Mouse (Mus musculus) megakaryocyte, embryonic 14.5 days (primary cell): ENCODE data around the gene Cacng2. TPM values are rescaled to one million over a fixed set of nuclear protein-coding genes. Genes with fewer than 3 reads are reported as not detected.
"Not testable (repeated sequence)": the region's sequence is repeated elsewhere in the genome, so short reads cannot be mapped to it uniquely, and the experiment has no call there.

Source experiments
- H3K27me3 ChIP-seq: replicated peaks from 2 replicates; pipeline ENCODE3; 2012; ENCODE audit warnings: inconsistent platforms
- H3K36me3 ChIP-seq: replicated peaks from 2 replicates; pipeline ENCODE3; 2012; ENCODE audit warnings: low read length, inconsistent platforms, mixed read lengths
- H3K4me1 ChIP-seq: 2 replicates; pipeline ENCODE4 v1.6.1; 2012; ENCODE audit warnings: inconsistent platforms
- H3K4me3 ChIP-seq: replicated peaks from 2 replicates; pipeline ENCODE3; 2012; ENCODE audit warnings: moderate library complexity, mild to moderate bottlenecking, inconsistent platforms
- H3K9me3 ChIP-seq: 2 replicates; pipeline ENCODE4 v1.6.1; 2012; ENCODE audit warnings: inconsistent platforms
- FLI1 ChIP-seq: IDR thresholded peaks from 2 replicates; pipeline ENCODE4 v1.6.1; 2012; ENCODE audit warnings: low read length, inconsistent platforms, mixed read lengths
- GATA1 ChIP-seq: IDR thresholded peaks from 3 replicates; pipeline ENCODE4 v1.6.1; 2012; ENCODE audit warnings: mixed read lengths, low read length, inconsistent platforms, borderline replicate concordance
- polyA plus RNA-seq: library from polyadenylated mRNA; stranded (reverse); fragments of >175 nt; gene quantifications from 2 replicates; pipeline ENCODE4 v1.2.3, GENCODE M21; 2012; ENCODE audit warnings: low replicate concordance; ENCODE audit not compliant: insufficient read depth

Gene Cacng2
- polyA plus RNA-seq, 1 experiment, result not detected

DNA sequence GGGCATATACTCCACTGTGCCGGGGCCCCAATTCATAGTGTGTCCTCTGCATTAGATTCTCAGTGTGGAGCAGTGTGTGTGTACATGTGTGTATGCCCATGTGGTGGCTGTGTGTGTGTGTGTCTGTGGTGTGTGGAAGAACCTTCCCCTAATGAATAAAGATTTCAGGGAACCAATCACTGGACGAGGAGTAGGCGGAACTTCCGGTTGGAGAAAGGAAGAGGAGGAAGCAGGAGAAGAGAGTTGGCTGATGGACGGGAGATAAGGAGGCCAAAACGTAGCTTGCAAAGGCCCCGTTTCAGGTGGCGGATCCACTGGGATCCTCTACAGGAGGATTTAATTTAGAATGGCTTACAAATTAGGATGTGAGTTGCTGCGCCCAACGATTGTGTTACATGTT, 82.2 kb downstream of the Cacng2 start:
- Histone ChIP-seq H3K36me3 (no peaks in the 10 kb centered on the region), H3K9me3 (no peaks in the 10 kb centered on the region), H3K27me3 (peaks cover 19% of the 10 kb centered on the region), H3K4me3 (no peak overlapping the region), H3K4me1 (no peaks in the 10 kb centered on the region)
- no peak for TF ChIP-seq GATA1
- TF ChIP-seq FLI1, result no peak

DNA sequence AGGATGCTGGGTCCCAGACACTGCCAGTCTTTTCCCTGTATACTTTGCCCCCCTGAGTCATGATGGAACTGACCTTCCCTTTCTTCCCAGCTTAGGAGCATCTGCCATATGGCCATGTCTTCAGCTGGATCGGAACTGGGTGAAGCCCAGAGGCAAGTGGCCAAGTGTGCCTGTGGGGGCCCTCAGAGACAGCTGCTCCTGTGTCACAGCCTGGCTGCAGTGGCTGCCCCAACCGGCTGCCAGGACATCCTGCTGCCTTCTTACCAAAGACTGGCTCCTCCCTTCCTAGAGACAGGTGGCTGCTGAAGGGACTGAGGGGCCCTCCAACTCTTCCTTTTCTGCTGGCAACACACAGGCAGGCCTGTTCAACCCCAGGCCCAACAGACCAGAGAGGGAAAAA, 83.2 kb downstream of the Cacng2 start:
- Histone ChIP-seq H3K36me3 (no peaks in the 10 kb centered on the region), H3K4me3 (no peak overlapping the region), H3K27me3 (peaks cover 18% of the 10 kb centered on the region), H3K4me1 (no peaks in the 10 kb centered on the region), H3K9me3 (no peaks in the 10 kb centered on the region)
- no peak for TF ChIP-seq FLI1

DNA sequence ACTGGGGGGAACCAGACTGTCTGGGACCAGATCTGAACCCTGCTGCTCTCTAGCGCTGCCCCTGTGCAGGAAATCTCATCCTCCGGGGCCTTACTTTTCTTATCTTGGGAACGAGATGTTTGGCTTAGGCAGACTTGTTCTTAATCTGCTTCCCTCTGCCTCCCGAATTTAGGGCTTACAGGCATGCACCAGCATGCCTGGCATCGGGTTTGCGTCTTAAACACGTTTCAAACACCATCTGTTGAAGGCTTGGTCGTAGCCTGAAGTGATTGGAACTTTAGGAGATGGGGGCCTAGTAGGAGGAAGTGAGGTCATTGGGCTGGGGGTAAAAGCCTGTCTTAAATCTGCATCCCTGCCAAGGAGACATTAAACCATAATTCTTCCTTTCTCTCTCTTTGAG, 89.9 kb downstream of the Cacng2 start:
- H3K4me1 ChIP-seq, result no peaks in the 10 kb centered on the region
- H3K36me3 ChIP-seq, result no peaks in the 10 kb centered on the region
- peaks cover 31% of the 10 kb centered on the region for H3K27me3 ChIP-seq

DNA sequence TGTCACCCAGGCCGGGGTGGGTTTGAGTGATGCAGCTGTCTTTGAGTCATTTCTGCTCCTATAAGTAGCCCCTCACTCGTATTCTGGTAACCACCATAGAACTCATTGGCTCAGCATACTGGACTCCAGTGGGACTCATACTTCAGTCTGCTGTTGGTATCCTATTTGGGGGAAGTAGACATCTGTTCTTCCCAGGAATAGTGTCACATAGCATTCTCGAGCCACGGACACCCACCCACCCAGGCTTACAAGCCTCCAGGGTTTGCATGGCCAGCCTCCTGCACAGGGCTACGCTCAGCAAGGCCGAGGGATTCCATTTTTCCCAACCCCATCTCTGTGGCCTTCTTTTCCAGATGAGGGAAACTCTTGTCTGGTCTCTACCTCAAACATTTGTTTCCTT, 93.3 kb downstream of the Cacng2 start:
- no peaks in the 10 kb centered on the region for H3K4me1 ChIP-seq
- H3K9me3 ChIP-seq, result no peaks in the 10 kb centered on the region
- H3K27me3 ChIP-seq, result peaks cover 45% of the 10 kb centered on the region
- no peaks in the 10 kb centered on the region for H3K36me3 ChIP-seq
- H3K4me3 ChIP-seq, result no peak overlapping the region
- TF ChIP-seq FLI1, result no peak
- TF ChIP-seq GATA1, result no peak

More for the DNA sequence above, 89.9 kb downstream of the Cacng2 start:
- TF ChIP-seq GATA1, result no peak
- TF ChIP-seq FLI1, result no peak
- Histone ChIP-seq H3K4me3 (no peak overlapping the region), H3K9me3 (no peaks in the 10 kb centered on the region)

DNA sequence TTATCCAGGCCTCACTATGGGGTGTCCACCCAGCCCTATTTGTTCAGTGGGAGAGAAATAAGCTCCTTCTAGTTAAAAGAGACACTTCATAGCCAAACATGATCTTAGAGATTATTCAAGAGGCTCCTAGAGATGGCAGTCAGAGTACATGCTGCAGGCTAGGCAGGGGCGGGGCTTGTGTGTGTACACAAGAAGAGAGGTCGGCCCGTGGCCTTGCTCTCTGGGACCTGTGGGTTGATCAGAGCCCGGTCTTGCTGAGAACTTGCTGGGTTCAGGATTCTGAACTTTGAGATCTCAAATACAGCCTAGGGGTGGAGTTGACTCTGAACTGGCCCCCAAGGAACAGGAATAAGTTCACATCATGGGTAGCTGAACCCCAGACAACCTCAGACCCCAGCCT, 95.6 kb downstream of the Cacng2 start:
- Histone ChIP-seq H3K9me3 (no peaks in the 10 kb centered on the region), H3K27me3 (peaks cover 52% of the 10 kb centered on the region), H3K4me1 (no peaks in the 10 kb centered on the region), H3K4me3 (no peak overlapping the region), H3K36me3 (no peaks in the 10 kb centered on the region)
- TF ChIP-seq GATA1, result no peak

DNA sequence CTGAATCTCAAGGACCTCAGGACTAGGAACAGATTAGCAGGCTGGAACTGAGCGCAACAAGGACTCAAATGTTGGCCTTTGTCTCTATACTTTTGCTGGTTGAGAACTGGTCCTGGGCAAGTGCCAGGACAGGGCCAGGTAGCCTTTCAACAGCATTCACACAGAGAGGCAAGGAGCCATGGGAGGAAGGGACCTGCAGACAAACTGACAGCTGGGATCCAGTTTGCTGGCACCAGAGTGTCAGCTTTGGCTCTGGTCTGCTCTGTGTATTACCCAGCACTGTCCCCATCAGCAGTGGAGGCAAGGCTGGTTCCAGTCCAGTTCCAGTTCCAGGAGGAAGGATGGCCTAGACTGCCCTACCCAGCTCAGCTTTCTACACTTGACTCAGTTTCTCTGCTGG, 105.8 kb downstream of the Cacng2 start:
- H3K9me3 ChIP-seq, result peaks cover 20% of the 10 kb centered on the region

DNA sequence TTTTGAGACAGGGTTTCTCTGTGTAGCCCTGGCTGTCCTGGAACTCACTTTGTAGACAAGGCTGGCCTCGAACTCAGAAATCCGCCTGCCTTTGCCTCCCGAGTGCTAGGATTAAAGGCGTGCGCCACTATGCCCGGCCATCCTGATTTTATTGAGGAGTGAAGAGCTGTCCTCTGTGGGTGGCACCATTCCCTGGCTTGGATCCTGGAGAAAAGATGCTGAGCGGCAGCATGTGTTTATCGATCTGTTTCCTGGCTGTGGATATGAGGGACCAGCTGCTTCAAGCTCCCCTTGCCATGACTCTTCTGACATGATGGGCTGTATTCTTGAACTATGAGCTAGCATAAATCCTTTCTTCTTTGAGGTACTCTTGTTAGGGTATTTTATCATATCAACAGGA, 111.6 kb downstream of the Cacng2 start:
- not testable (repeated sequence) for H3K4me1 ChIP-seq

More for the DNA sequence above, 105.8 kb downstream of the Cacng2 start:
- TF ChIP-seq FLI1, result no peak
- no peak for TF ChIP-seq GATA1
- Histone ChIP-seq H3K36me3 (no peaks in the 10 kb centered on the region), H3K27me3 (peaks cover 69% of the 10 kb centered on the region), H3K4me1 (peaks cover 25% of the 10 kb centered on the region), H3K4me3 (no peak overlapping the region)

DNA sequence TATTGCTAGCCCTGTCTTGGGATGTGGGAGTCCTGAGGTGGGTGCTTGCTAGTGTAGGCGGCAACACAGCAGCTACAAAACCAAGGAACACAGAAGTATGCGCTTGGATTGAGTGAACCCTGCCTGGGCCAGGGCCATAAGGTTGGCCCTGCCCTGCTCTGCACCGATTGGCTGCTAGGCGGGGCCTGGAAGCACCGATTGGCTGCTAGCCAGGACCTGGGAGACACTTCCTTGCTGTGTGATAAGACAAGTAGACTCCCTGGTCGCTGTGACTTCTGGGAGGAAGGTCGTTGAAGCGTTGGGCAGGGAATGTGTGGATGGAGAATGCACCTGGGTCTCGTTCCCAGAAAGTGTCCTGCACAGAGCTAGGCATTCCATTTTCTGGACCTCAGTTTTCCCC, 115.9 kb downstream of the Cacng2 start:
- Histone ChIP-seq H3K9me3 (no peaks in the 10 kb centered on the region), H3K4me1 (no peaks in the 10 kb centered on the region; the same call in 1 of the 2 replicates), H3K4me3 (no peak overlapping the region), H3K27me3 (peaks cover 75% of the 10 kb centered on the region), H3K36me3 (no peaks in the 10 kb centered on the region)
- no peak for TF ChIP-seq GATA1
- no peak for TF ChIP-seq FLI1

More for the DNA sequence above, 111.6 kb downstream of the Cacng2 start:
- H3K4me3 ChIP-seq, H3K36me3 ChIP-seq: not testable (repeated sequence)
- H3K9me3 ChIP-seq, result peaks cover 20% of the 10 kb centered on the region
- H3K27me3 ChIP-seq, result peaks cover 70% of the 10 kb centered on the region

DNA sequence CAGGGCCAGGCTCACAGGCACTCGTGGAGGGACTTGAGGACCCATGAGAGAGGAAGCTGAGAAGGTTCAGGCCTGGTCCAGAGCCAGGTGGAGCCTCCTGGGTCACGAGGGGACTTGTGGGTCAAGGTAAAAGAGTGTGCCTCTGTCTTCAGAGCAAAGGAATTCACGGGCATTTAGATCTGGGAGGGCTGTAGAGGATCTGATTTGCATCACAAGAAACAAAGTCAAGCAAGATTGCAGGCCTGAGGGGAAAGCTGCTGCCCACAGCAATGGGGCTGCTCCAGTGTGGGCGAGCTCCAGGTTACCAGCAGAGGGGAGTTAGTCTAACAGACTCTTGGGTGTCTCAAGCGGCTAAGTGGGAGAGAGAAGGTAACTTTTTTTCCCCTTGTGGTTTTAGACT, 118.4 kb downstream of the Cacng2 start:
- TF ChIP-seq GATA1 (no peak), FLI1 (no peak)
- Histone ChIP-seq H3K9me3 (no peaks in the 10 kb centered on the region), H3K4me1 (no peaks in the 10 kb centered on the region; the same call in 1 of the 2 replicates), H3K4me3 (no peak overlapping the region), H3K36me3 (no peaks in the 10 kb centered on the region), H3K27me3 (peaks cover 69% of the 10 kb centered on the region)

DNA sequence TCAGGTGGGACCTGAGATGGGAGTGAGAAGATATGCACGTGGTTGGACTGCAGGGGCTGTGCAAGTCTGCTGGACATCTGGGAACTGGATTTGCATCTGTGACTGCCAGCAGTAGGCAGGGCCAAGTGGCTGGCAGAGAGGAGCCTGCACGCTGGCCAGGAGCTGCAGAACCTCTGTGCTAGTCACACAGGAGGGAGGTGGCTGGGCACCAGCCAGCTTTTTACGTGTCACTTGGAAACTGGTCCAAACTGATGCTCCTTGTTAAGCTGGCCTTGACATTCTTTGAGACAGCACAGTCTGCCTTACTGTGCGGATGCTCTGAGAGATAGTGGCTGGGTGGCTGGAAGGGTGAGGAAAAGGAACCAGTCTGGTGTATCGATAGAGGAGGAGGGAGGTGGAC, 131.3 kb downstream of the Cacng2 start:
- Histone ChIP-seq H3K36me3 (no peaks in the 10 kb centered on the region), H3K9me3 (no peaks in the 10 kb centered on the region), H3K4me1 (no peaks in the 10 kb centered on the region), H3K4me3 (no peak overlapping the region), H3K27me3 (peaks cover 65% of the 10 kb centered on the region)
- no peak for TF ChIP-seq FLI1
- no peak for TF ChIP-seq GATA1

DNA sequence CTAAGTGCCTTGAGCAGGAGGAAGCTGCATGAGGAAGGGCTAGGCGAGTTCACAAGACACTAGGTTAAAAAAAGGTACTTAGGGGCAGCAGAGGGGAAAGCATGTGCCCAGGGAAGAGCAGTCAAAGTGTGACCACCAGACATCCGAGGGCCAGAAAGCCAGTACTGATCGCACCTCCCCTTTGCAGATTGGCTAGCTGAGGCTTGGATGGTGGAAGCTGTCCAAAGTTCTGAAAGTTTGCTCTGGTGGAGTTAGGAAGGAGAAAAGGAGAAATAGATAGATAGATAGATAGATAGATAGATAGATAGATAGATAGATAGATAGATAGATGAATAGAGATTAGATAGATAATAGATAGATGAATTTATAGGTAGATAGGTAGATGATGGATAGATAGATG, 136.4 kb downstream of the Cacng2 start:
- Histone ChIP-seq H3K36me3 (no peaks in the 10 kb centered on the region), H3K4me1 (peaks cover 9% of the 10 kb centered on the region; the same call in 1 of the 2 replicates), H3K27me3 (peaks cover 70% of the 10 kb centered on the region), H3K4me3 (no peak overlapping the region), H3K9me3 (no peaks in the 10 kb centered on the region)
- TF ChIP-seq GATA1 (no peak), FLI1 (no peak)
